Mouse (Mus musculus): ENCODE data around the gene Gm5622. TPM values are rescaled to one million over a fixed set of nuclear protein-coding genes. Genes with fewer than 3 reads are reported as not detected.
"Not testable (repeated sequence)": the region's sequence is repeated elsewhere in the genome, so short reads cannot be mapped to it uniquely, and the experiment has no call there.

The Gm5622 gene
- total RNA-seq (2021): not detected
- long read RNA-seq, experiment 1: 0 reads
- long read RNA-seq, experiment 2: 0 reads

- DNase-seq (ENCODE audit: low spot score in 2 of 2): no peak
Observed at GRCm38 (mm10) chr14:51552490-51552889, at the start of gene Gm5622. Gm5622 (plus strand) TSS chr14:51552790.

- DNase-seq (ENCODE audit: low spot score in 2 of 2): no peak
Observed at GRCm38 (mm10) chr14:51507416-51507815, 45.2 kb upstream of the Gm5622 start.

GRCm38 (mm10) chr14:51573963-51574362 lies 21.4 kb downstream of the Gm5622 start, which contains the start of gene Gm17175:
Gm17175 (minus strand) TSS chr14:51574063.
- DNase-seq (ENCODE audit: low spot score in 2 of 2): not testable (repeated sequence)

GRCm38 (mm10) chr14:51592039-51592438 lies 39.4 kb downstream of the Gm5622 start, which contains the start of gene Gm17174:
Gm17174 (minus strand) TSS chr14:51592139.
- DNase-seq (ENCODE audit: low spot score in 2 of 2): not testable (repeated sequence)

- DNase-seq (ENCODE audit: low spot score in 2 of 2): no peak
Observed at GRCm38 (mm10) chr14:51611210-51611609, 58.6 kb downstream of the Gm5622 start, which contains the start of gene Gm17078. Gm17078 (minus strand) TSS chr14:51611310.

GRCm38 (mm10) chr14:51632426-51632825 lies 79.8 kb downstream of the Gm5622 start:
- peak; percentile 8 to 26 for DNase-seq (ENCODE audit: low spot score in 2 of 2)

- DNase-seq (ENCODE audit: low spot score in 2 of 2): not testable (repeated sequence)
Observed at GRCm38 (mm10) chr14:51635566-51635965, 83.0 kb downstream of the Gm5622 start, which contains the start of gene Gm4181. Gm4181 (minus strand) TSS chr14:51635666.

GRCm38 (mm10) chr14:51677269-51677668 lies 124.7 kb downstream of the Gm5622 start:
- DNase-seq (ENCODE audit: low spot score in 2 of 2): no peak

GRCm38 (mm10) chr14:51695368-51695767 lies 142.8 kb downstream of the Gm5622 start, which contains the start of gene Gm17079:
Gm17079 (minus strand) TSS chr14:51695468.
- not testable (repeated sequence) for DNase-seq (ENCODE audit: low spot score in 2 of 2)

Other genes starting within 250 kb of the Gm5622 start
- not detected for gene Gm7247, start 191.0 kb upstream of the Gm5622 start, total RNA-seq (2021)
- not detected for gene Vmn2r88, start 142.0 kb upstream of the Gm5622 start, total RNA-seq (2021)
- gene Vmn2r89, start 100.9 kb upstream of the Gm5622 start, total RNA-seq (2021): not detected
- gene Gm17175, start 21.3 kb downstream of the Gm5622 start, total RNA-seq (2021): not detected
- gene Gm17174, start 39.3 kb downstream of the Gm5622 start, total RNA-seq (2021): not detected
- gene Gm17078, start 58.5 kb downstream of the Gm5622 start, total RNA-seq (2021): not detected
- not detected for gene Gm4181, start 82.9 kb downstream of the Gm5622 start, total RNA-seq (2021)
- not detected for gene Gm17079, start 142.7 kb downstream of the Gm5622 start, total RNA-seq (2021)
- not detected for gene Gm5800, start 164.4 kb downstream of the Gm5622 start, total RNA-seq (2021)
- gene Ang4, start 220.8 kb downstream of the Gm5622 start, total RNA-seq (2021): not detected
- gene AY358078, start 247.3 kb downstream of the Gm5622 start, total RNA-seq (2021): not detected